Mouse (Mus musculus): Measurements from ENCODE around the gene Vmn2r75. TPM values are rescaled to one million over a fixed set of nuclear protein-coding genes. Genes with fewer than 3 reads are reported as not detected.
"Not testable (repeated sequence)": the region's sequence is repeated elsewhere in the genome, so short reads cannot be mapped to it uniquely, and the experiment has no call there.

Vmn2r75 gene
- not detected in 2 replicates for polyA plus RNA-seq (2015; fragmentation: Nextera tagmentation; extraction: Ambion mirVana)

- not testable (repeated sequence) for H3K4me3 ChIP-seq; H3K9ac ChIP-seq; H3K4me1 ChIP-seq (replicated peaks); H3K27ac ChIP-seq; H3K27me3 ChIP-seq; H3K9me3 ChIP-seq; ATAC-seq (ENCODE audit: low FRiP score); H3K36me3 ChIP-seq; H3K4me2 ChIP-seq
- 60% methylated on average over 1 of the region's 1 CpGs for WGBS
Observed at GRCm38 (mm10) chr7:86171678-86172077, at the start of gene Vmn2r75. TSS of gene Vmn2r75 (minus strand) at chr7:86171778.

GRCm38 (mm10) chr7:86211345-86211744 is 39.8 kb upstream of the Vmn2r75 start:
- Histone ChIP-seq H3K36me3 (no peaks in the 10 kb centered on the region), H3K27me3 (no peaks in the 10 kb centered on the region), H3K9me3 (no peaks in the 10 kb centered on the region), H3K27ac (no peak overlapping the region), H3K9ac (no peak overlapping the region), H3K4me2 (no peak overlapping the region), H3K4me1 (replicated peaks) (no peaks in the 10 kb centered on the region), H3K4me3 (no peak overlapping the region)
- peak; percentile 80; the same call in 1 of the 2 replicates for ATAC-seq (ENCODE audit: low FRiP score)

Other genes starting within 250 kb of the Vmn2r75 start
- not detected in 2 replicates for gene Vmn2r74, start 210.1 kb downstream of the Vmn2r75 start, polyA plus RNA-seq (2015; fragmentation: Nextera tagmentation; extraction: Ambion mirVana)
- not detected in 2 replicates for gene Vmn2r76, start 74.5 kb upstream of the Vmn2r75 start, polyA plus RNA-seq (2015; fragmentation: Nextera tagmentation; extraction: Ambion mirVana)
- gene Olfr310, start 105.4 kb upstream of the Vmn2r75 start, polyA plus RNA-seq (2015; fragmentation: Nextera tagmentation; extraction: Ambion mirVana), result not detected in 2 replicates
- gene Olfr309, start 141.9 kb upstream of the Vmn2r75 start, polyA plus RNA-seq (2015; fragmentation: Nextera tagmentation; extraction: Ambion mirVana), result not detected in 2 replicates
- gene Olfr308, start 153.9 kb upstream of the Vmn2r75 start, polyA plus RNA-seq (2015; fragmentation: Nextera tagmentation; extraction: Ambion mirVana), result not detected in 2 replicates
- not detected in 2 replicates for gene Olfr307, start 165.8 kb upstream of the Vmn2r75 start, polyA plus RNA-seq (2015; fragmentation: Nextera tagmentation; extraction: Ambion mirVana)
- gene Olfr305, start 195.2 kb upstream of the Vmn2r75 start, polyA plus RNA-seq (2015; fragmentation: Nextera tagmentation; extraction: Ambion mirVana), result not detected in 2 replicates
- gene Olfr304, start 214.9 kb upstream of the Vmn2r75 start, polyA plus RNA-seq (2015; fragmentation: Nextera tagmentation; extraction: Ambion mirVana), result not detected in 2 replicates
- not detected in 2 replicates for gene Olfr303, start 226.0 kb upstream of the Vmn2r75 start, polyA plus RNA-seq (2015; fragmentation: Nextera tagmentation; extraction: Ambion mirVana)
- gene Olfr301, start 232.1 kb upstream of the Vmn2r75 start, polyA plus RNA-seq (2015; fragmentation: Nextera tagmentation; extraction: Ambion mirVana), result not detected in 2 replicates

Measured in hindbrain, embryonic 13.5 days (tissue).